In the genomic region with DNA sequence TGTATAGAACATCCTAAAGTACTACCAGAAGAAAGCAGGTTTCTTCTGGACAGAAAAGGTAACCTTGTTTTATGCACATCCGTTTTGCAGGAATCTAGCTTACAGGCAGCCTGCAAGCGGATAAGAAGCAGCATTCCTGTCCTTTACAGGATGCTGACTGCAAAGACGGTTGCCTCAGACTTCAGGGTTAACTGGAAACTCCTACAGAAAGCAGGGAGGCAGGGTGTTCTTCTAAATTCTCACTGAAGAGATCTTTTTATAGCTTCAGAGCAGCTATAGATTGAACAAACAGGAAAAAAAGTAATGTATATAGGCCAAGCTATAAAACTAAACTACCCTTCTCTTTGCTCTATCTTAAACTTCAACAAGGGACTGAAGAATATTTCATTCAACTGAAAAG, we compare ENCODE assay signal across 23 mouse cellular contexts. TPM values are rescaled to one million over a fixed set of nuclear protein-coding genes. Genes with fewer than 3 reads are reported as not detected.
A peak's percentile ranks its signal among the peaks of the same experiment; 100 is the strongest.
DNase-seq lines count a peak whose midpoint lies in the region; ATAC-seq and TF ChIP-seq lines count a peak whose summit lies in the region.
"Had no signal": no experiment of that assay in that cellular context is flagged by ENCODE, and none has a peak within 500 bp of the region (broad histone marks: within the 10 kb centered on the region; RNA-seq: fewer than 3 reads in every experiment).

No protein-coding gene starts in this region.

- peak overlapping the region; percentile 13; the same call in 1 of the 2 replicates for H3K27ac ChIP-seq in left cerebral cortex, adult 2 months
- H3K27ac ChIP-seq in liver, embryonic 12.5 days: peak overlapping the region; percentile 34; the same call in 1 of the 2 replicates
- H3K27ac ChIP-seq: forebrain, embryonic 10.5 days; forebrain, embryonic 13.5 days; gastrocnemius, adult 2 months; hindbrain, embryonic 10.5 days; hindbrain, embryonic 13.5 days had no signal

- H3K4me3 ChIP-seq in left cerebral cortex, adult 2 months: no peak overlapping the region
- H3K4me3 ChIP-seq in liver, embryonic 12.5 days: no peak overlapping the region
- H3K4me3 ChIP-seq: forebrain, embryonic 10.5 days; forebrain, embryonic 13.5 days; gastrocnemius, adult 2 months; hindbrain, embryonic 10.5 days; hindbrain, embryonic 13.5 days had no signal

- H3K4me2 ChIP-seq in liver, embryonic 12.5 days: no peak overlapping the region
- H3K4me2 ChIP-seq: forebrain, embryonic 13.5 days; heart, embryonic 11.5 days; hindbrain, embryonic 13.5 days had no signal

- H3K9me3 ChIP-seq in liver, embryonic 12.5 days (replicated peaks): no peaks in the 10 kb centered on the region
- H3K9me3 ChIP-seq: forebrain, embryonic 10.5 days; forebrain, embryonic 13.5 days; hindbrain, embryonic 10.5 days; hindbrain, embryonic 13.5 days had no signal

- 83% methylated on average over 3 of the region's 3 CpGs for WGBS in liver, embryonic 12.5 days (ENCODE audit: insufficient replicate concordance)

- no peak for TF ChIP-seq CTCF in left cerebral cortex, adult 2 months (IDR thresholded peaks at IDR 0.05)

- H3K4me1 ChIP-seq in liver, embryonic 12.5 days: peaks cover 42% of the 10 kb centered on the region
- H3K4me1 ChIP-seq: forebrain, embryonic 10.5 days; forebrain, embryonic 13.5 days; hindbrain, embryonic 10.5 days; hindbrain, embryonic 13.5 days had no signal

- ATAC-seq in liver, embryonic 12.5 days: no peak
- ATAC-seq: CD4-positive, CD25-positive, alpha-beta regulatory T cell, adult 4 months; forebrain, embryonic 13.5 days; forebrain, embryonic 16.5 days; hindbrain, embryonic 16.5 days had no signal

- no peaks in the 10 kb centered on the region for H3K27me3 ChIP-seq in liver, embryonic 12.5 days (replicated peaks)
- H3K27me3 ChIP-seq: forebrain, embryonic 13.5 days; hindbrain, embryonic 13.5 days had no signal

- DNase-seq in left cerebral cortex, adult 2 months (ENCODE audit: extremely low spot score in 1 of 2, low spot score in 2 of 2): no peak
- DNase-seq in left cerebral cortex, postnatal 10 days (ENCODE audit: extremely low spot score in 1 of 2, low spot score in 2 of 2): no peak
- no peak for DNase-seq in liver
- DNase-seq in brain, adult 2 months (ENCODE audit: low read depth, low spot score): peak; percentile 70
- peak; percentile 58 for DNase-seq in telencephalon, adult 2 months (ENCODE audit: low read depth, low spot score)
- DNase-seq: adrenal gland, adult 8-10 months; adrenal gland, postnatal 25 days; cerebellum, adult 18-20 months; cerebellum, adult 9-10 months; cerebellum, postnatal 14 days; gastrocnemius, adult 2 months; gastrocnemius, postnatal 14 days; heart, adult 11 months; heart, postnatal 36 days had no signal

- no peak overlapping the region for H3K9ac ChIP-seq in liver, embryonic 12.5 days
- H3K9ac ChIP-seq: forebrain, embryonic 13.5 days; hindbrain, embryonic 13.5 days had no signal

- intact Hi-C loops in left cerebral cortex, adult 2 months (cut with DNase I): no loop called here
- intact Hi-C loops in left cerebral cortex, postnatal 10 days (cut with DNase I): no loop called here

- peaks cover 40% of the 10 kb centered on the region for H3K36me3 ChIP-seq in liver, embryonic 12.5 days
- H3K36me3 ChIP-seq: forebrain, embryonic 10.5 days; hindbrain, embryonic 10.5 days had no signal

RNA-seq across cellular contexts. Expression of a gene that starts 32.5 kb away (rescaled TPM):
- total RNA-seq in left cerebral cortex, adult 2 months (2021): 10 to 100 TPM; 34.4 to 40.7 TPM
- 10 to 100 TPM; 31.1 to 37.6 TPM for total RNA-seq in left cerebral cortex, postnatal 10 days (2021)
- polyA plus RNA-seq in liver, embryonic 12.5 days (2016; fragmentation: Nextera tagmentation; extraction: Ambion mirVana): 28.0 and 31.0 TPM in 2 replicates

RNA-seq across cellular contexts. Expression of a gene that starts 32.6 kb away (rescaled TPM):
- total RNA-seq in left cerebral cortex, adult 2 months (2021): 10 to 100 TPM; 20.7 to 21.6 TPM
- 10 to 100 TPM; 19.8 to 20.7 TPM for total RNA-seq in left cerebral cortex, postnatal 10 days (2021)
- 27.5 and 27.6 TPM in 2 replicates for polyA plus RNA-seq in liver, embryonic 12.5 days (2016; fragmentation: Nextera tagmentation; extraction: Ambion mirVana)

Comparison
In these comparisons a context has a peak if more than half of its experiments do, and no peak if none do; other contexts are left out.
1. DNase-seq: peak in brain, adult 2 months (single experiment) and telencephalon, adult 2 months (single experiment); none in left cerebral cortex, adult 2 months (0 of 2), left cerebral cortex, postnatal 10 days (0 of 2) and liver (single experiment).